In the genomic region with DNA sequence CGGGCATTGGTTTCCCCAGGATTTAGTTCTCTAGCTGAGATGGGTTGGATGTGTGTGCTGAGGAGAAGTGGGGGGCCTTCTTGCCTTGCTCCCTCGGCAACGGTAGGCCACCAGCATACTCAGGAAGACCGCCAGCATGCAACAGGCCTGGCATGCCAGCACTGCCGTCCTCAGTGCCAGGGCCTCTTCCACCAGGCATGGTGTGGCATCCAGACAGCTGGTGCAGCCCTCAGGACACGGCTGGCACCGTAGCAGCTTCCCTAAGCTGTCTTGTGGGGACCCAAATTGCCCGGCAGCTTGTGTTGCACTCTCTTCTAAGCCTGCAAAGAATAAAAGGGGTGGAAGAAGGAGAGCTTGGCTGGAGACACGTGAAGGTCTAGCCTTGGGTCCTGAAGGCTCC, we compare ENCODE assay signal across 20 mouse cellular contexts. TPM values are rescaled to one million over a fixed set of nuclear protein-coding genes. Genes with fewer than 3 reads are reported as not detected.
DNase-seq lines count a peak whose midpoint lies in the region; ATAC-seq and TF ChIP-seq lines count a peak whose summit lies in the region.
"Had no signal": no experiment of that assay in that cellular context is flagged by ENCODE, and none has a peak within 500 bp of the region (broad histone marks: within the 10 kb centered on the region; RNA-seq: fewer than 3 reads in every experiment).

No protein-coding gene starts in this region.

- DNase-seq in gastrocnemius, postnatal 25 days, result peak; percentile 27
- no peak for DNase-seq in gastrocnemius, adult 8-10 months (ENCODE audit: low spot score in 2 of 2)
- DNase-seq in right cerebral cortex, postnatal 10 days (ENCODE audit: low spot score in 2 of 2), result peak; percentile 62 to 67
- no peak for DNase-seq in right cerebral cortex, postnatal 14 days
- DNase-seq in cerebellum, adult 2 months, result peak; percentile 59 to 72
- peak; percentile 37 to 62 for DNase-seq in cerebellum, postnatal 36 days
- DNase-seq in B cell, adult 2 months, result no peak
- DNase-seq: adrenal gland, postnatal 36 days; kidney, adult 9 months; kidney, postnatal 36 days; layer of hippocampus, adult 9-11 months; midbrain, embryonic 14.5 days; thymus, postnatal 14 days had no signal

- H3K36me3 ChIP-seq in kidney, embryonic 14.5 days (ENCODE audit: control insufficient read depth, insufficient read depth, low read length), result no peaks in the 10 kb centered on the region
- H3K36me3 ChIP-seq: embryonic facial prominence, embryonic 13.5 days; hindbrain, embryonic 10.5 days; limb, embryonic 13.5 days had no signal

- H3K9me3 ChIP-seq in kidney, embryonic 14.5 days (ENCODE audit: control insufficient read depth, low read length), result no peaks in the 10 kb centered on the region
- H3K9me3 ChIP-seq: embryonic facial prominence, embryonic 13.5 days; hindbrain, embryonic 10.5 days; limb, embryonic 13.5 days had no signal

- H3K4me1 ChIP-seq in cerebellum, adult 2 months (ENCODE audit: control insufficient read depth, insufficient read depth, low read length), result peaks cover 36% of the 10 kb centered on the region
- H3K4me1 ChIP-seq in kidney, embryonic 14.5 days (ENCODE audit: control insufficient read depth, insufficient read depth, low read length), result peaks cover 13% of the 10 kb centered on the region

- no peak overlapping the region for H3K4me3 ChIP-seq in cerebellum, adult 2 months (replicated peaks; ENCODE audit: insufficient read depth, low read depth, low read length)
- H3K4me3 ChIP-seq in kidney, embryonic 14.5 days (ENCODE audit: low read length), result no peak overlapping the region
- H3K4me3 ChIP-seq: embryonic facial prominence, embryonic 13.5 days; hindbrain, embryonic 10.5 days; limb, embryonic 13.5 days had no signal

- peak overlapping the region; percentile 13; the same call in 1 of the 2 replicates for H3K27ac ChIP-seq in cerebellum, adult 2 months (ENCODE audit: insufficient read depth, low read length)
- no peak overlapping the region for H3K27ac ChIP-seq in kidney, embryonic 14.5 days (ENCODE audit: low read depth, low read length)
- H3K27ac ChIP-seq: embryonic facial prominence, embryonic 13.5 days; hindbrain, embryonic 10.5 days; limb, embryonic 13.5 days; liver, embryonic 14.5 days had no signal

- TF ChIP-seq POLR2A in cerebellum, adult 2 months (IDR thresholded peaks at IDR 0.05; ENCODE audit: borderline replicate concordance, insufficient read depth, low read length), result no peak

- no peak overlapping the region for H3K9ac ChIP-seq in kidney, embryonic 14.5 days (ENCODE audit: low read depth, low read length)
- H3K9ac ChIP-seq: embryonic facial prominence, embryonic 13.5 days; limb, embryonic 13.5 days; liver, embryonic 14.5 days had no signal

- no peak for TF ChIP-seq CTCF in cerebellum, adult 2 months (IDR thresholded peaks at IDR 0.05; ENCODE audit: borderline replicate concordance, insufficient read depth, low read depth, low read length)

- H3K4me2 ChIP-seq in kidney, embryonic 14.5 days (replicated peaks; ENCODE audit: low read depth, low read length), result no peak overlapping the region
- H3K4me2 ChIP-seq: embryonic facial prominence, embryonic 13.5 days; limb, embryonic 13.5 days had no signal

- 15% methylated on average over 9 of the region's 9 CpGs for WGBS in cerebellum, adult 2 months
- WGBS in kidney, embryonic 14.5 days, result 85% methylated on average over 9 of the region's 9 CpGs

- no peak for ATAC-seq in kidney, embryonic 14.5 days (ENCODE audit: low FRiP score, low TSS enrichment)
- ATAC-seq: forebrain, embryonic 14.5 days had no signal

- no peaks in the 10 kb centered on the region for H3K27me3 ChIP-seq in cerebellum, adult 2 months (ENCODE audit: control insufficient read depth, insufficient read depth, low read length)
- no peaks in the 10 kb centered on the region for H3K27me3 ChIP-seq in kidney, embryonic 14.5 days (ENCODE audit: control insufficient read depth, insufficient read depth, low read length)
- H3K27me3 ChIP-seq: embryonic facial prominence, embryonic 13.5 days; limb, embryonic 13.5 days had no signal

RNA-seq across cellular contexts. Expression of gene Gpr179, which starts 5.5 kb away (rescaled TPM):
- under 1 TPM in 1 of 2 experiments, not detected in 1; 0.03 TPM for total RNA-seq in gastrocnemius, postnatal 25 days (2021)
- under 1 TPM in 1 of 4 experiments, not detected in 3; 0.05 TPM for total RNA-seq in gastrocnemius, adult 8-10 months (2022)
- polyA plus RNA-seq in cerebellum, adult 2 months (2012; rRNA removed), result 0.62 and 0.87 TPM in 2 replicates
- polyA plus RNA-seq in kidney, embryonic 14.5 days (2014; fragmentation: Nextera tagmentation; extraction: Ambion mirVana), result 0.07 and 0.10 TPM in 2 replicates
- total RNA-seq: neutrophil, adult 5-6 weeks had no signal

RNA-seq across cellular contexts. Expression of gene Socs7, which starts 16.0 kb away (rescaled TPM):
- total RNA-seq in gastrocnemius, postnatal 25 days (2021), result 10 to 100 TPM; 38.9 to 39.2 TPM
- 10 to 100 TPM; 48.4 to 53.5 (median 51.7) TPM for total RNA-seq in gastrocnemius, adult 8-10 months (2022)
- 54.3 and 61.2 TPM in 2 replicates for polyA plus RNA-seq in cerebellum, adult 2 months (2012; rRNA removed)
- 2.5 and 3.7 TPM in 2 replicates for polyA plus RNA-seq in kidney, embryonic 14.5 days (2014; fragmentation: Nextera tagmentation; extraction: Ambion mirVana)

RNA-seq across cellular contexts. Expression of gene Mrpl45, which starts 30.9 kb away (rescaled TPM):
- 10 to 100 TPM; 34.3 to 41.6 TPM for total RNA-seq in gastrocnemius, postnatal 25 days (2021)
- 10 to 100 TPM; 31.8 to 39.5 (median 36.0) TPM for total RNA-seq in gastrocnemius, adult 8-10 months (2022)
- polyA plus RNA-seq in cerebellum, adult 2 months (2012; rRNA removed), result 37.8 and 40.6 TPM in 2 replicates
- 58.4 and 64.8 TPM in 2 replicates for polyA plus RNA-seq in kidney, embryonic 14.5 days (2014; fragmentation: Nextera tagmentation; extraction: Ambion mirVana)

Comparison
In these comparisons a context has a peak if more than half of its experiments do, and no peak if none do; other contexts are left out.
1. DNase-seq: peak in gastrocnemius, postnatal 25 days (single experiment), right cerebral cortex, postnatal 10 days (2 of 2), cerebellum, adult 2 months (2 of 2) and cerebellum, postnatal 36 days (2 of 2); none in gastrocnemius, adult 8-10 months (0 of 2), right cerebral cortex, postnatal 14 days (single experiment) and B cell, adult 2 months (0 of 2).